Mouse (Mus musculus): ENCODE measurements around the gene Fasl. TPM values are rescaled to one million over a fixed set of nuclear protein-coding genes. Genes with fewer than 3 reads are reported as not detected.

Gene Fasl
- total RNA-seq (2014; fragmentation: Nextera tagmentation) (not detected in 2 replicates), total RNA-seq (2017) (0.05 and 0.17 TPM in 2 replicates), polyA plus RNA-seq (2012) (not detected in 2 replicates)

DNA sequence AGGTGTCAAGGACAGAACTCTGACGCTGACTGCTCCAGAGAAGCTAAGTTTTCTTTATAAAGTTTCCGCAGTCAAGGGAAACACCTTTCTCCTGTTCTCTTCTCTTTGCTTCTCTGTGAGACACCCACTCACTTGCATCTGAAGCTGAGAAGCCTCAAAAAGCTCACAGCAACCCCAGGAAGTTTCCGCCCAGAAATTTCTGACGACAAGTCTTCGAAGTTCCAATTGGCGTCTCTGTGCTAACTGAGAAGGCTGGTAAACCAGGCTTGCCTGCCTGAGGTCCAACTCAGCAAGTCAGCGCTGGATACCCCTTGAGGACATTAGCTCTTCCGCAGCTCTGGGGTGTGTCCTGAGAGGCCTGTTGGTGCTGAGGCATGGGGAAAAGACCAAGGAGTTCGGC, at the start of gene Fasl:
Fasl (minus strand) TSS at position 157 of the 400 bp plus-strand sequence.
- Histone ChIP-seq H3K4me1 (ENCODE audit: insufficient read depth, low read depth, low read length) (peaks cover 59% of the 10 kb centered on the region), H3K36me3 (replicated peaks) (no peaks in the 10 kb centered on the region), H3K27me3 (ENCODE audit: insufficient read depth, low read length) (no peaks in the 10 kb centered on the region), H3K4me3 (ENCODE audit: low read depth, low read length) (no peak within 1 kb of the TSS), H3K9me3 (replicated peaks) (no peaks in the 10 kb centered on the region)
- no peak for TF ChIP-seq POLR2AphosphoS5 (IDR thresholded peaks at IDR 0.05; ENCODE audit: insufficient replicate concordance, low read depth, low read length)
- no peak for TF ChIP-seq GATA2 (IDR thresholded peaks at IDR 0.05; ENCODE audit: borderline replicate concordance, low read depth, low read length)
- no peak for TF ChIP-seq GATA1 (IDR thresholded peaks at IDR 0.05; ENCODE audit: borderline replicate concordance, low read length)
- TF ChIP-seq CTCF (IDR thresholded peaks at IDR 0.05; ENCODE audit: low read depth, low read length), result no peak
- TF ChIP-seq TAL1 (conservative IDR thresholded peaks at IDR 0.05; ENCODE audit: low read depth, low read length), result no peak
- DNase-seq (ENCODE audit: low spot score) (no peak), ATAC-seq (ENCODE audit: extremely low read depth, insufficient number of reproducible peaks, low FRiP score, poor library complexity, severe bottlenecking) (no peak)

DNA sequence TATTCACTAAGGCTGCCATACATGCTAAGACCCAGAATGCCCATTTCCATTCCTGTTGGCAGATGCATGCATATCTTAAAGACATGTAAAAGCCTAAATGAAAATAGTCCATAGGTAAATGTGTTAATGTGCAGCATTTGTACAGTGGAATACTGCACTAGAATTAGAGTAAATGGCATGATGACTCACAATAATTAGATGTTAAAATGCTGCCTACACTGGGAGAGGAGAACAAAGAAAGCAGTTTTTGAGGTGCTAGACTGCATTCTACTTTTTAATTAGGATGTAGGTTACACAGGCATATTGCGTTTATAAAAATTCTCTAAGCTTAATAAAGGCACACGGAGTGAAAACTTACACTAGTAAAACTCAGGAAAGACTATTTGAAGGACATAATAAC, 38.4 kb upstream of the Fasl start:
- H3K36me3 ChIP-seq (replicated peaks), result peaks cover 49% of the 10 kb centered on the region

DNA sequence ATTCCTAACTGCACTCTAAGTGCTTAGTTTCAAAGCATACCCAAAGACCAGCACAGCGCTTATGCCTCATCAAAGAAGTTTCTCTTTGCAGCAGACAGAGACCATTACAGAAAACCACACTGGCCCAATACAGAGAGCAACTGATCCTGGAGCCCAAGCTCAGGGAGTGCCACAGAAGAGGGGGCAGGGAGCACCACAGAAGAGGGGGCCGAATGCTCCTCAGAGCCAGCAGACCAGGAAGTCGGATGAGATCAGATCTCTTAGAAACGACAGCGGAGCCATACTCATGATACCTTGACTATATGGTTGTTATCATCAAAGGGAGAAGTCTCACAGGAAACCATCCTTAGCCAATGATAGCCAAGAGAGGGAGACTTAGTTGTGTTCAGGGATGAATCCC, 21.1 kb upstream of the Fasl start:
- Histone ChIP-seq H3K27me3 (ENCODE audit: insufficient read depth, low read length) (no peaks in the 10 kb centered on the region), H3K9me3 (replicated peaks) (no peaks in the 10 kb centered on the region), H3K36me3 (replicated peaks) (peaks cover 9% of the 10 kb centered on the region), H3K4me1 (ENCODE audit: insufficient read depth, low read depth, low read length) (peaks cover 7% of the 10 kb centered on the region), H3K4me3 (ENCODE audit: low read depth, low read length) (no peak overlapping the region)
- TF ChIP-seq GATA1 (IDR thresholded peaks at IDR 0.05; ENCODE audit: borderline replicate concordance, low read length) (no peak), GATA2 (IDR thresholded peaks at IDR 0.05; ENCODE audit: borderline replicate concordance, low read depth, low read length) (no peak), TAL1 (conservative IDR thresholded peaks at IDR 0.05; ENCODE audit: low read depth, low read length) (no peak), POLR2AphosphoS5 (IDR thresholded peaks at IDR 0.05; ENCODE audit: insufficient replicate concordance, low read depth, low read length) (no peak), CTCF (IDR thresholded peaks at IDR 0.05; ENCODE audit: low read depth, low read length) (no peak)
- ATAC-seq (ENCODE audit: extremely low read depth, insufficient number of reproducible peaks, low FRiP score, poor library complexity, severe bottlenecking) (no peak), DNase-seq (ENCODE audit: low spot score) (no peak)

More for the DNA sequence above, 38.4 kb upstream of the Fasl start:
- TF ChIP-seq TAL1 (conservative IDR thresholded peaks at IDR 0.05; ENCODE audit: low read depth, low read length), result no peak
- TF ChIP-seq CTCF (IDR thresholded peaks at IDR 0.05; ENCODE audit: low read depth, low read length), result no peak
- TF ChIP-seq GATA2 (IDR thresholded peaks at IDR 0.05; ENCODE audit: borderline replicate concordance, low read depth, low read length), result no peak
- no peak for TF ChIP-seq GATA1 (IDR thresholded peaks at IDR 0.05; ENCODE audit: borderline replicate concordance, low read length)
- TF ChIP-seq POLR2AphosphoS5 (IDR thresholded peaks at IDR 0.05; ENCODE audit: insufficient replicate concordance, low read depth, low read length), result no peak
- peaks cover 17% of the 10 kb centered on the region for H3K4me1 ChIP-seq (ENCODE audit: insufficient read depth, low read depth, low read length)
- DNase-seq (ENCODE audit: low spot score) (no peak), ATAC-seq (ENCODE audit: extremely low read depth, insufficient number of reproducible peaks, low FRiP score, poor library complexity, severe bottlenecking) (no peak)
- no peak overlapping the region for H3K4me3 ChIP-seq (ENCODE audit: low read depth, low read length)
- H3K27me3 ChIP-seq (ENCODE audit: insufficient read depth, low read length), result no peaks in the 10 kb centered on the region
- H3K9me3 ChIP-seq (replicated peaks), result no peaks in the 10 kb centered on the region

DNA sequence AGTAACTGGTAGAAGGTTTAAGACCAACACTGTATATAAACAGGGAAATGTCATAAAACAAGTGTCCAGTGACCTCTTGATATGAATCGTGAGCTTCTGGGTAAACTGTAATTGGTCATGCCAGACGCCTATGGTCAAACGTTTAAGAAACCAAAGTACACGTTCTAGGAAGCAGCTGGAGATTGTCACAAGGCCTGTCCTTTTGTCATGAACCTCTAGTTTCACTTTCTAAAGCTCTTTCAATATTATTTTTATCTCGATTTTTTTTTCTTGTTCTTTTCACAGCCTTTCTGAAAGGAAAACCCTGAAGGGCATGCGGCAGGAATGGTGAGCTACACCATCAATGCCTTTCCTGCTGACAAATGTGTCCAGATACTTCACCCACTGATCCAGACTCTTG, 20.7 kb upstream of the Fasl start:
- DNase-seq (ENCODE audit: low spot score) (no peak), ATAC-seq (ENCODE audit: extremely low read depth, insufficient number of reproducible peaks, low FRiP score, poor library complexity, severe bottlenecking) (no peak)
- H3K36me3 ChIP-seq (replicated peaks), result peaks cover 7% of the 10 kb centered on the region
- no peaks in the 10 kb centered on the region for H3K9me3 ChIP-seq (replicated peaks)
- H3K27me3 ChIP-seq (ENCODE audit: insufficient read depth, low read length), result no peaks in the 10 kb centered on the region
- TF ChIP-seq GATA1 (IDR thresholded peaks at IDR 0.05; ENCODE audit: borderline replicate concordance, low read length), result no peak
- no peak for TF ChIP-seq CTCF (IDR thresholded peaks at IDR 0.05; ENCODE audit: low read depth, low read length)
- H3K4me1 ChIP-seq (ENCODE audit: insufficient read depth, low read depth, low read length), result peaks cover 6% of the 10 kb centered on the region
- no peak overlapping the region for H3K4me3 ChIP-seq (ENCODE audit: low read depth, low read length)

DNA sequence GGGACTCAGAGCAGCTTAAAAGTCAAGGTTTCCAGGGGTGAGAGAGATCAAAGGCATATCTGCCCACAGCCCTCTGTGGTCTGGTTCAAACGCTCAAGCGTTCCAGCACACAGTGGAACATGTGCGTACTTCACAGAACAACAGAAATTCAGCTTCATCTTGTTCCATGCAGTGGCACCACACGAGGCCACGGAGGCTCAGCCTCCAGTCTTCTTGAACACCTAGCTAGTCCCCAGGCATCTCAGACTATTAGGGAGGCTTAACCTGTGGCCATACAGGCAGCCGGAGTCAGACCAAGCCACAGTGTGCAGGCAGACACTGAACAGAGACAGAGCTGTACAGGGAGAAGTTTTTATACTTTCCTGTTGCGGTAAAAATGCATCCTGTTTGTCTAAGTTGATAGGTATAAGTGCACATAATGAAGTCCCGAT, 16.3 kb upstream of the Fasl start:
- DNase-seq (ENCODE audit: low spot score), result no peak
- Histone ChIP-seq H3K27me3 (ENCODE audit: insufficient read depth, low read length) (no peaks in the 10 kb centered on the region), H3K9me3 (replicated peaks) (peaks cover 5% of the 10 kb centered on the region), H3K4me3 (ENCODE audit: low read depth, low read length) (no peak overlapping the region), H3K4me1 (ENCODE audit: insufficient read depth, low read depth, low read length) (peaks cover 10% of the 10 kb centered on the region), H3K36me3 (replicated peaks) (no peaks in the 10 kb centered on the region)
- no peak for ATAC-seq (ENCODE audit: extremely low read depth, insufficient number of reproducible peaks, low FRiP score, poor library complexity, severe bottlenecking)
- no peak for TF ChIP-seq CTCF (IDR thresholded peaks at IDR 0.05; ENCODE audit: low read depth, low read length)
- no peak for TF ChIP-seq GATA2 (IDR thresholded peaks at IDR 0.05; ENCODE audit: borderline replicate concordance, low read depth, low read length)
- TF ChIP-seq TAL1 (conservative IDR thresholded peaks at IDR 0.05; ENCODE audit: low read depth, low read length), result no peak
- no peak for TF ChIP-seq POLR2AphosphoS5 (IDR thresholded peaks at IDR 0.05; ENCODE audit: insufficient replicate concordance, low read depth, low read length)
- TF ChIP-seq GATA1 (IDR thresholded peaks at IDR 0.05; ENCODE audit: borderline replicate concordance, low read length), result no peak

DNA sequence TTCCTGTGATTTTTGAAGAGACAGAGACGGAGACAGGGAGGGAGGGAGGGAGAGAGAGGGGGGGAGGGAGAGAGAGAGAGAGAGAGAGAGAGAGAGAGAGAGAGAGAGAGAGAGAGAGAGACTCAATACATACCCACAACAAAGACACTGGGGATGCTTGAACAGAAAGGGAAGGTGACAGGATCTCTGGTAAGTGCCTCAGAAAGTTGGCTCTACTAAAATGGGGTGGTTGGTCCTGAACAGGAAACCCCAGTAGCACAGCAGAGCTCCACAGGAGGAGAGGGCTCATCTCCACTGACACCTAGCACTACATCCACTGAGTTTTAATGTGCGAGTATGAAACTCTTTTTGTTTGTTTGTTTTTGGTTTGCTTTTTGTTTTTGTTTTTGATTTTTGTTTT, 13.0 kb upstream of the Fasl start:
- Histone ChIP-seq H3K27me3 (ENCODE audit: insufficient read depth, low read length) (no peaks in the 10 kb centered on the region), H3K9me3 (replicated peaks) (peaks cover 6% of the 10 kb centered on the region), H3K36me3 (replicated peaks) (no peaks in the 10 kb centered on the region), H3K4me1 (ENCODE audit: insufficient read depth, low read depth, low read length) (peaks cover 13% of the 10 kb centered on the region), H3K4me3 (ENCODE audit: low read depth, low read length) (no peak overlapping the region)
- DNase-seq (ENCODE audit: low spot score), result no peak
- TF ChIP-seq GATA1 (IDR thresholded peaks at IDR 0.05; ENCODE audit: borderline replicate concordance, low read length) (no peak), TAL1 (conservative IDR thresholded peaks at IDR 0.05; ENCODE audit: low read depth, low read length) (no peak), CTCF (IDR thresholded peaks at IDR 0.05; ENCODE audit: low read depth, low read length) (no peak), GATA2 (IDR thresholded peaks at IDR 0.05; ENCODE audit: borderline replicate concordance, low read depth, low read length) (no peak), POLR2AphosphoS5 (IDR thresholded peaks at IDR 0.05; ENCODE audit: insufficient replicate concordance, low read depth, low read length) (no peak)
- no peak for ATAC-seq (ENCODE audit: extremely low read depth, insufficient number of reproducible peaks, low FRiP score, poor library complexity, severe bottlenecking)

Measured in G1E (cell line).